Mouse (Mus musculus) forebrain, postnatal 0 days (tissue): ENCODE data around the gene Epb41l2. TPM values are rescaled to one million over a fixed set of nuclear protein-coding genes. Genes with fewer than 3 reads are reported as not detected.

ENCODE experiments used
- ATAC-seq: fragments of 200-750 bp; cut with Nextera tagmentation; 2 replicates; pipeline ENCODE4 v1.8.0; 2017; ENCODE audit warnings: mild to moderate bottlenecking, moderate library complexity
- DNase-seq: peaks from one replicate; pipeline ENCODE4 v3.0.0-alpha.2; 2015
- H3K27ac ChIP-seq: fragments of 300-500 bp; sonication (generic); 2 replicates; pipeline ENCODE4 v1.5.1; 2014; ENCODE audit warnings: low read depth, mild to moderate bottlenecking, antibody characterized with exemption, low read length, moderate library complexity, mixed read lengths
- H3K27me3 ChIP-seq: fragments of 300-500 bp; sonication (generic); 2 replicates; pipeline ENCODE4 v1.6.1; 2014; ENCODE audit warnings: mild to moderate bottlenecking, low read length, mixed read lengths; ENCODE audit not compliant: insufficient read depth
- H3K36me3 ChIP-seq: fragments of 300-500 bp; sonication (generic); 2 replicates; pipeline ENCODE4 v1.6.1; 2014; ENCODE audit warnings: mild to moderate bottlenecking, moderate library complexity; ENCODE audit not compliant: insufficient read depth
- H3K4me1 ChIP-seq: fragments of 300-500 bp; sonication (generic); 2 replicates; pipeline ENCODE4 v1.6.1; 2014; ENCODE audit warnings: antibody characterized with exemption; ENCODE audit not compliant: insufficient read depth
- H3K4me2 ChIP-seq: fragments of 300-500 bp; sonication (generic); 2 replicates; pipeline ENCODE4 v1.6.1; 2014; ENCODE audit warnings: low read depth, mild to moderate bottlenecking, moderate library complexity
- H3K4me3 ChIP-seq: fragments of 300-500 bp; sonication (generic); 2 replicates; pipeline ENCODE4 v1.5.1; 2014; ENCODE audit warnings: low read depth, low read length, mixed read lengths
- H3K9ac ChIP-seq: fragments of 300-500 bp; sonication (generic); 2 replicates; pipeline ENCODE4 v1.6.1; 2014; ENCODE audit warnings: mild to moderate bottlenecking
- H3K9me3 ChIP-seq: fragments of 300-500 bp; sonication (generic); 2 replicates; pipeline ENCODE4 v1.6.1; 2016; ENCODE audit warnings: low read length
- CTCF ChIP-seq: sonication (generic); IDR thresholded peaks from 2 replicates; pipeline ENCODE4 v1.5.1; 2016; ENCODE audit warnings: antibody characterized with exemption, control low read depth, low read depth
- WGBS: fragments of 180-500 bp; shearing (Covaris S2); extraction: QIAGEN DNeasy Blood & Tissue Kit; methylation state at CpG from one replicate; pipeline ENCODE4 v1.1.7; 2014; 5-methylcytosine and 5-hydroxymethylcytosine counted together
- polyA plus RNA-seq: library from polyadenylated mRNA; unstranded; fragments of >200 nt; fragmentation: Nextera tagmentation; extraction: Ambion mirVana; gene quantifications from 2 replicates; pipeline ENCODE4 v1.2.1, GENCODE M21; 2015
- total RNA-seq: library from RNA; depleted of rRNA; stranded (reverse); fragments of >200 nt; gene quantifications from 2 replicates; pipeline ENCODE4 v1.2.3, GENCODE M21; 2014

The Epb41l2 gene
- total and polyA plus RNA-seq, 2 experiments from 2014 or later: 19.3 to 49.4 TPM

DNA sequence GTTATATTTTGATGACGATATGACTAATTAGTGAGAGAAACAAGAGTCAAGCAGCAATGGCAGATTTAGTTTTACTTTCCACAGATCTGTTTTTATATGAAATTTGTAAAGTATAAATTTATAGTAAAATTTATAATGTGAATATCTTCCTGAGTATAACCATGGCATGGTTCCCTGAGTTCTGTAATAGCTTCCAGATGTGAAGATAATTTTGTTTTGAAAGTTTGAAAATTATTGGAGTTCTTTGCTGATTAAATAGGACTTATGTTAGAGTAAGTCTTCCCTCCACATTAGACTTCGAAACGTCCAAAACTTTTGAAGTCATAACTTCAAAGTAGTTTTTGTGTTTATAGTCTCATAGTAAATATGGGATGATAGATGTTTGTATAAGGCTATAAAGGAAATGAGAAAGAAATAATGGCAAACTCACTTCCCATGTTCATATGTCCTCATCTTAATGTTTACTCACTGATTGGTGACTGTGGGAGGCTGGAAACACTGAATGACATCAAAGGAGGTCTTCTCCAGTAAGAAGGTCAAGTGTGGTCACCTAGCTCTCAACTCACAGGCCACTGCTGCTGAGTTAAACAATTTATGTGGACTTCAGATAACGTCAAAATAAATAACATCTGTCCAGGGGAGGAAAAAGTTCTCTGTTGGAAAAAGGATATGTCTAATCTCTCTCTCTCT lies 26.1 kb upstream of the Epb41l2 start:
- no peaks in the 10 kb centered on the region for H3K27me3 ChIP-seq
- no peaks in the 10 kb centered on the region for H3K9me3 ChIP-seq
- 81% methylated on average over 4 of the region's 4 CpGs for WGBS
- ATAC-seq: no peak
- H3K4me3 ChIP-seq: no peak overlapping the region
- TF ChIP-seq CTCF: no peak
- no peak overlapping the region for H3K9ac ChIP-seq
- DNase-seq: no peak
- no peaks in the 10 kb centered on the region for H3K4me1 ChIP-seq
- H3K4me2 ChIP-seq: no peak overlapping the region
- no peak overlapping the region for H3K27ac ChIP-seq
- H3K36me3 ChIP-seq: no peaks in the 10 kb centered on the region

DNA sequence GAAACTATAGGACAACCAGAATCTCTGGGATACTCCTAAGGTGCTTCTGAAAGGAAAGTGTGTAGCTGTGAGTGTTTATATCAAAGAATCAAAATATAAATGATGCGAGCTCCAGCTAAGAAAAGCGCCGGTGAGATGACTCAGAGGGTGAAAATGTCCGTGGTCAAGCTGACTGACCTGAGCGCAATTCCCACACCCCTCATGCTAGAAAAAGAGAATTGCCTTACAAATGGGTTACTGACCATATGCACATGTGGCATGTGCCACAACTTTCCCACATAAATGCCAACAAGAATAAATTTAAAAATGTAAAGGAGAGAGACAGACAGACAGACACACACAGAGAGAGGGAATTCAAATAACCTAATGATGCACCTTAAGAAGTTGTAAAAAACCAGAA lies 18.9 kb upstream of the Epb41l2 start:
- H3K36me3 ChIP-seq: no peaks in the 10 kb centered on the region
- H3K4me3 ChIP-seq: no peak overlapping the region
- ATAC-seq (no peak), DNase-seq (no peak)
- H3K27me3 ChIP-seq: no peaks in the 10 kb centered on the region
- H3K4me2 ChIP-seq: no peak overlapping the region
- no peaks in the 10 kb centered on the region for H3K4me1 ChIP-seq
- H3K9me3 ChIP-seq: peaks cover 5% of the 10 kb centered on the region; the same call in 1 of the 2 replicates
- H3K9ac ChIP-seq: no peak overlapping the region
- H3K27ac ChIP-seq: no peak overlapping the region
- WGBS: 97% methylated on average over 5 of the region's 5 CpGs
- TF ChIP-seq CTCF: no peak

DNA sequence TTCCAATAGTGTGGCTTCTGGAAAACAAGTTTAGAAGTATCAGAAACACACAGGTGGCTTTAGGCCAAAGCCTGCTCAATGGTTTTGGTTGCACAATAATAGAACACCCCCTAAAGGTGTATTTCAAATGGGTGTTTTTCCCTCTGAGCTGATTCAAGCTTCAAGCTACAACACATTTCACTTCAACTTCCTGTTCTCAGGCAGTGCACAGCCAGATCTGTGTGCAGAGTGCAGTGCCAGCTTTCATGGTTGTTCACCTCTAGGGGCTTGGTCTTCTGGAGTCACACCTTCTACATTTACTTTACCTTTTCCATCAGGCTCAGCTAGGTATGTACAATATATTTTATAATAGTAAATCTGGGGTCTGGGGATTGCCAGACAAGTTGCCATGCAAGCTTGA lies 16.8 kb upstream of the Epb41l2 start:
- Histone ChIP-seq H3K9ac (no peak overlapping the region), H3K36me3 (no peaks in the 10 kb centered on the region), H3K4me2 (no peak overlapping the region), H3K4me1 (no peaks in the 10 kb centered on the region), H3K27me3 (no peaks in the 10 kb centered on the region), H3K9me3 (peaks cover 5% of the 10 kb centered on the region; the same call in 1 of the 2 replicates), H3K27ac (no peak overlapping the region), H3K4me3 (no peak overlapping the region)
- DNase-seq: no peak
- ATAC-seq: no peak
- no peak for TF ChIP-seq CTCF

DNA sequence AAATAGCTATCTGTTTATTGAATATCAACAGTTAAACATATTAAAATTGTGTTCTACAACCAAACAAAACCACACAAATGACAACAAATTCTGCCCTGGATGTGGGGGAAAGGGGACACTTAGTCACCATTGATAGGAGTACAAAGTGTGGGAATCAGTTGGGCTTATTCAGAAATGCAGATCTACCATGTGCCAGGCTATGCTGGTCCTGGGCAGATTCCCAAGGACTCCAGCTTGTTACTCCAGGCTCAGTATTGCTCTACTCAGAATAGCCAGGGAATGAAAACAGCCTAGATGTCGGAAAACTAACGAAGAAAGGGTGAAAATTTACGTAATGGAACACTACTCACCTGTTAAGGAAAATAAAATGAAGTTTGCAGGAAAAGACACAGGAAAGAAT lies 5.7 kb upstream of the Epb41l2 start:
- Histone ChIP-seq H3K9me3 (no peaks in the 10 kb centered on the region), H3K27ac (no peak overlapping the region), H3K36me3 (no peaks in the 10 kb centered on the region), H3K4me3 (no peak overlapping the region), H3K9ac (no peak overlapping the region), H3K4me1 (no peaks in the 10 kb centered on the region), H3K4me2 (no peak overlapping the region), H3K27me3 (no peaks in the 10 kb centered on the region)
- peak; percentile 46 for DNase-seq
- WGBS: 62% methylated on average over 3 of the region's 3 CpGs
- peak; percentile 78 for ATAC-seq
- TF ChIP-seq CTCF: no peak

DNA sequence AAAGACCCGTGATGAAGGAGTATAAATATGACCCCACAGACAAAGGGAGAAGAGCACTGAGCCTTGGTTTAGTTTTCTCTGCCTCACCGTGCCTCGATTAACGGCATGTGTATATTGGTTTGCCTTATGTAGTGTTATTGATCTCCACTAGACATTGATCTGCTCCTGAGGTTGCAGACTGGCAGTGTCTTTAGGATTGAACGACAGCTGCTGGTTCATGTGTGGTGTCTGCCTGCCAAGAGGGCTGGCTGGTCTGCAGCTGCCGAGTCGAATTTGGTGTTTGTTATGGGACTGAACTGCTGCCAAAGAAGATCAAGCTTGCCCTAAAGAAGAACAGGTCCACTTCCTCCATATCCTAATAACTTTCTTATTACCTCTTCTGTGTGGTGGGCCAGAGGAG lies 5.2 kb upstream of the Epb41l2 start:
- Histone ChIP-seq H3K36me3 (no peaks in the 10 kb centered on the region), H3K4me1 (no peaks in the 10 kb centered on the region), H3K27me3 (no peaks in the 10 kb centered on the region), H3K4me2 (no peak overlapping the region), H3K27ac (no peak overlapping the region), H3K4me3 (no peak overlapping the region), H3K9ac (no peak overlapping the region), H3K9me3 (no peaks in the 10 kb centered on the region)
- DNase-seq (no peak), ATAC-seq (no peak)
- 74% methylated on average over 7 of the region's 7 CpGs for WGBS
- TF ChIP-seq CTCF: no peak

DNA sequence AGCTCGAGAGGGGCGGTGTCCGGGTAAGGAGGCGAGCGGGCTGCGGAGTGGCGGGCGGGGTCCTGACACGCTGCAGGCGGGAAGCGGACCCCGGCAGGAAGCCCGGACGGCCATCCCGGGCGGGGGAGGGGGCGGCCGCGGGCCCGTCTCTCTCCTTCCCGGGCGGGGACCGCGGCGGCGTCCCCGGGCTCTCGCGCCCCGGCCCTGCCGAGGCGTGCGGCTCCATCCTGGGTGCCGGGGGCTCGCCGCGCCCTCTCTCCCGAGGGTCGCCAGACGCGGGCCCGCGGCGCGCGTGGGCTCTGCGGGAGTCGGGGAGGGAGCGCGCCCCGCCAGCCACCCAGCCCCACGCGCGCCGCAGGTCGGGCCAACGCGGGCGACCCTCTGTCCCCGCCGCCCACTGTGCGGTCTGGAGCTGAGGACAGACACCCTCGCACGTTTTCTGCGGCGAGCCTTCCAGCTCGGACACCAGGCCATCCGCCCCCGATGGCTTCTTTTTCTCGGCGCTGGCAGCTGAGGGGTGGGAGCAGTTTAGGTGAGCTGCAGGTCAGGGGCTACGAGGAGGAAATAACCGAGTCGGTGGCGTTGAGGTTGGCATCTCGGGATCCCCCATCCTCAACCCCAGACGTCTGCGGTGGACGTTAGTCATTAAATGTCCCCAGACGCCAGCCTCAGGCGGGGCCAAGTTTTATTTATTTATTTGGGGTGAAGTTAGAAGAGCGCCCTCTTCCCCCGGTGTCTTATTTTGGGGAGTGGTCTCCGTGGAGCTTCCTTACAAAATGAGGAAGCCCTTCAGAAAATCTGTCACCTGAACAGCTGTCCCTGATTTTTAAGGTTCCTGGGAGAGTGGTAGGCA lies 587 bp downstream of the Epb41l2 start:
- no peak for TF ChIP-seq CTCF
- peak; percentile 20 for DNase-seq

DNA sequence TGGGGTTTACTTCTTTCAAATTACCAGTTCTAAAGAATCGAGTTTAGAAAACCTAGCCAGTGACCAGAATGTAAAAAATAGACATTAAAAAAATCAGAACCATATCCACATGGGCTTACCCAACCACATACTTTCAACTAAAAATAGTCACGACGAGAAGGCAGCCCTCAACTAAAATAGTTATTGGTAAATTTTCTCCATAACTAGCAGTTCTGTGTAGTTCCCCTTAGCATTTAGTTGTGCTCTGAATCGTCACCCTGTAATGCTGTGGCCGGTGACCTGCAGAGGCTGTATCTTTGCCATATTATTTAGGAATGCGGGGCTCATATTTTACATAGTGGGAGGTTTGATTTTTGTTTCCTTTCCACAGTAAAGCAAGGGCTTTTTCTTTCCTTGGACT lies 2.6 kb downstream of the Epb41l2 start:
- no peak overlapping the region for H3K9ac ChIP-seq
- H3K9me3 ChIP-seq: no peaks in the 10 kb centered on the region
- DNase-seq: no peak
- TF ChIP-seq CTCF: no peak
- H3K27me3 ChIP-seq: no peaks in the 10 kb centered on the region
- peak overlapping the region; percentile 78; the same call in 1 of the 2 replicates for H3K4me2 ChIP-seq
- H3K4me3 ChIP-seq: no peak overlapping the region
- WGBS: 72% methylated on average over 6 of the region's 6 CpGs
- no peaks in the 10 kb centered on the region; the same call in 1 of the 2 replicates for H3K4me1 ChIP-seq
- H3K27ac ChIP-seq: no peak overlapping the region
- no peak for ATAC-seq
- no peaks in the 10 kb centered on the region for H3K36me3 ChIP-seq

More for the DNA sequence above, 587 bp downstream of the Epb41l2 start:
- Histone ChIP-seq H3K27ac (peak overlapping the region; percentile 64), H3K4me2 (peak overlapping the region; percentile 78), H3K9ac (peak overlapping the region; percentile 65), H3K36me3 (no peaks in the 10 kb centered on the region), H3K27me3 (no peaks in the 10 kb centered on the region), H3K4me1 (no peaks in the 10 kb centered on the region; the same call in 1 of the 2 replicates), H3K9me3 (no peaks in the 10 kb centered on the region), H3K4me3 (peak overlapping the region; percentile 80)
- WGBS: under 1% methylated on average over 55 of the region's 84 CpGs
- ATAC-seq: peak; percentile 69
